8 mouse cellular contexts compared by ENCODE assay signal in the genomic region with DNA sequence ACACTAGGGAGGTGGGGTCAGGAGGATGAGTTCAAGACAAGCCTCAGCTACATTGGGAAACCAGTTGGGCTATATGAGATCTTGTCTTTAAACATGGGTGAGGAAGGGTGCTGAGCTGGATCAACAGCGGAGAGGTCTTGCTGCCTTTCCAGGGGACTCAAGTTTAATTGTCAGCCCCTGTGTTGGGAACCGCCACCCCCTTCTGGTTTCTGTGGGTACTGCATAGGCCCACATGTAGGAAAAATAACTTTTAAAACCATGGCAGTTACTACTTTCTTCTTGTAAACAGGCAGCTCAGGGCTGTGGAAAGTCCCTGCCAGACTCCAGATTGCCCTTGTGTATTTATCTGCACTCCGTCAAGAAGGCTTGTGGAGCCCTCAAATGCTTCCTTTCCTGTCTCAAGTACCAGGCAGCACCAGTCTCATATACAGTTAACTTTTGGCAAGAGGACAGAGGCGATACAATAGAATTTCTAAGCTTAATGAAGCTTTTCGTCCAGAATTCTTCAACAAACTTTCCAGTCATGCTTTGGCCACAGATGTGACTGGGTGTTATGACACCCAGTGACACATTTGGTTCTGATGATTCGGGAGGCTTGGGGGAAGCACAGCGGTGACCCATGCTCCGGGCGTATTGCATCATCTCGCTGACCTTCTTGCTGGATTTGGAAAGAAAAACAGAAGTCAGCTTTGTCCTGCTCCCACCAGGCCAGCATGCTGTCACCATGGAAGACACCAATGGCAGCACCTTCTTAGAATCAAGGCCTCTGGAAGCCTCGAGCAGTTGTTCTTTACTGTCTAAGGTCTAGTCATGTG. TPM values are rescaled to one million over a fixed set of nuclear protein-coding genes. Genes with fewer than 3 reads are reported as not detected.
DNase-seq lines count a peak whose midpoint lies in the region; ATAC-seq lines count a peak whose summit lies in the region.

No protein-coding gene starts in this region.

- H3K4me2 ChIP-seq in midbrain, embryonic 14.5 days (ENCODE audit: low read length): no peak overlapping the region
- H3K4me2 ChIP-seq in midbrain, embryonic 16.5 days (ENCODE audit: low read length): no peak overlapping the region
- no peak overlapping the region for H3K4me2 ChIP-seq in liver, embryonic 11.5 days
- no peak overlapping the region for H3K4me2 ChIP-seq in neural tube, embryonic 11.5 days (ENCODE audit: low read depth)

- no peak overlapping the region for H3K4me3 ChIP-seq in midbrain, embryonic 14.5 days (replicated peaks; ENCODE audit: low read depth, low read length)
- no peak overlapping the region for H3K4me3 ChIP-seq in midbrain, embryonic 16.5 days (ENCODE audit: low read depth, low read length)
- no peak overlapping the region for H3K4me3 ChIP-seq in liver, embryonic 11.5 days (ENCODE audit: low read depth, low read length)
- H3K4me3 ChIP-seq in neural tube, embryonic 11.5 days (ENCODE audit: low read depth, low read length): no peak overlapping the region

- WGBS in midbrain, embryonic 14.5 days: 66% methylated on average over 11 of the region's 11 CpGs
- 69% methylated on average over 11 of the region's 11 CpGs for WGBS in midbrain, embryonic 16.5 days
- 55% methylated on average over 11 of the region's 11 CpGs for WGBS in liver, embryonic 11.5 days
- 71% methylated on average over 11 of the region's 11 CpGs for WGBS in neural tube, embryonic 11.5 days

- H3K9me3 ChIP-seq in midbrain, embryonic 14.5 days (ENCODE audit: control insufficient read depth, low read length): no peaks in the 10 kb centered on the region
- no peaks in the 10 kb centered on the region for H3K9me3 ChIP-seq in midbrain, embryonic 16.5 days (replicated peaks; ENCODE audit: control insufficient read depth, low read length, poor library complexity, severe bottlenecking)
- H3K9me3 ChIP-seq in liver, embryonic 11.5 days (ENCODE audit: control insufficient read depth, low read length): no peaks in the 10 kb centered on the region
- no peaks in the 10 kb centered on the region for H3K9me3 ChIP-seq in neural tube, embryonic 11.5 days (ENCODE audit: control insufficient read depth, low read length)

- H3K4me1 ChIP-seq in midbrain, embryonic 14.5 days (ENCODE audit: control insufficient read depth, insufficient read depth, low read length): no peaks in the 10 kb centered on the region
- H3K4me1 ChIP-seq in midbrain, embryonic 16.5 days (ENCODE audit: control insufficient read depth, insufficient read depth, low read length): no peaks in the 10 kb centered on the region
- no peaks in the 10 kb centered on the region for H3K4me1 ChIP-seq in liver, embryonic 11.5 days (replicated peaks; ENCODE audit: control insufficient read depth, insufficient read depth, low read length)
- no peaks in the 10 kb centered on the region for H3K4me1 ChIP-seq in neural tube, embryonic 11.5 days (ENCODE audit: control insufficient read depth, insufficient read depth, low read length)

- no peak overlapping the region for H3K9ac ChIP-seq in midbrain, embryonic 14.5 days (replicated peaks; ENCODE audit: low read length)
- no peak overlapping the region for H3K9ac ChIP-seq in midbrain, embryonic 16.5 days (ENCODE audit: low read depth, low read length)
- H3K9ac ChIP-seq in liver, embryonic 11.5 days (ENCODE audit: low read depth, low read length): no peak overlapping the region
- no peak overlapping the region for H3K9ac ChIP-seq in neural tube, embryonic 11.5 days (ENCODE audit: low read length)

- no peaks in the 10 kb centered on the region for H3K27me3 ChIP-seq in midbrain, embryonic 14.5 days (ENCODE audit: control insufficient read depth, insufficient read depth, low read length)
- no peaks in the 10 kb centered on the region; the same call in 1 of the 2 replicates for H3K27me3 ChIP-seq in midbrain, embryonic 16.5 days (ENCODE audit: control insufficient read depth, insufficient read depth, low read depth, low read length)
- H3K27me3 ChIP-seq in liver, embryonic 11.5 days (replicated peaks; ENCODE audit: control insufficient read depth, insufficient read depth, low read length): no peaks in the 10 kb centered on the region
- H3K27me3 ChIP-seq in neural tube, embryonic 11.5 days (ENCODE audit: control insufficient read depth, insufficient read depth, low read length): no peaks in the 10 kb centered on the region

- no peak overlapping the region for H3K27ac ChIP-seq in midbrain, embryonic 14.5 days (replicated peaks; ENCODE audit: low read depth, low read length)
- no peak overlapping the region for H3K27ac ChIP-seq in midbrain, embryonic 16.5 days (ENCODE audit: low read length)
- peak overlapping the region; percentile 71 for H3K27ac ChIP-seq in liver, embryonic 11.5 days (ENCODE audit: low read depth, low read length)
- no peak overlapping the region for H3K27ac ChIP-seq in neural tube, embryonic 11.5 days (ENCODE audit: low read depth, low read length)

- DNase-seq in midbrain, embryonic 14.5 days: peak; percentile 57
- DNase-seq in adrenal gland, postnatal 36 days: peak; percentile 77 to 83
- DNase-seq in frontal cortex, postnatal 25 days (ENCODE audit: low spot score in 2 of 2): peak; percentile 61 to 65
- peak; percentile 63 for DNase-seq in kidney, adult 9 months
- DNase-seq in liver, embryonic 11.5 days (ENCODE audit: low spot score): peak; percentile 60
- DNase-seq in neural tube, embryonic 11.5 days (ENCODE audit: low spot score): peak; percentile 60
- DNase-seq in thymus, postnatal 36 days: peak; percentile 35 to 51

- no peaks in the 10 kb centered on the region for H3K36me3 ChIP-seq in midbrain, embryonic 14.5 days (ENCODE audit: control insufficient read depth, insufficient read depth, low read length)
- H3K36me3 ChIP-seq in midbrain, embryonic 16.5 days (ENCODE audit: control insufficient read depth, insufficient read depth, low read length): no peaks in the 10 kb centered on the region
- H3K36me3 ChIP-seq in liver, embryonic 11.5 days (ENCODE audit: control insufficient read depth, insufficient read depth, low read length): no peaks in the 10 kb centered on the region
- H3K36me3 ChIP-seq in neural tube, embryonic 11.5 days (ENCODE audit: control insufficient read depth, insufficient read depth, low read length): no peaks in the 10 kb centered on the region

- ATAC-seq in midbrain, embryonic 14.5 days (ENCODE audit: low FRiP score, low TSS enrichment): no peak
- no peak for ATAC-seq in midbrain, embryonic 16.5 days
- ATAC-seq in liver, embryonic 11.5 days (replicated peaks; ENCODE audit: low FRiP score): peak; percentile 11; the same call in 1 of the 2 replicates
- ATAC-seq in neural tube, embryonic 11.5 days (ENCODE audit: insufficient read depth, low FRiP score, low TSS enrichment): no peak

RNA-seq across cellular contexts. Expression of a gene that starts 1.0 kb away (rescaled TPM):
- polyA plus RNA-seq in midbrain, embryonic 14.5 days (2014; fragmentation: Nextera tagmentation; extraction: Ambion mirVana): not detected in 2 replicates
- polyA plus RNA-seq in midbrain, embryonic 16.5 days (2015; fragmentation: Nextera tagmentation; extraction: Ambion mirVana): not detected in 2 replicates
- under 1 TPM in 1 of 2 experiments, not detected in 1; 0.36 TPM for total RNA-seq in adrenal gland, postnatal 36 days (2021)
- polyA plus RNA-seq in liver, embryonic 11.5 days (2014; fragmentation: Nextera tagmentation; extraction: Ambion mirVana): 16.3 and 17.4 TPM in 2 replicates
- not detected in 2 replicates for polyA plus RNA-seq in neural tube, embryonic 11.5 days (2014; fragmentation: Nextera tagmentation; extraction: Ambion mirVana)

RNA-seq across cellular contexts. Expression of a gene that starts 7.1 kb away (rescaled TPM):
- polyA plus RNA-seq in midbrain, embryonic 14.5 days (2014; fragmentation: Nextera tagmentation; extraction: Ambion mirVana): 8.7 and 17.9 TPM in 2 replicates
- polyA plus RNA-seq in midbrain, embryonic 16.5 days (2015; fragmentation: Nextera tagmentation; extraction: Ambion mirVana): 18.5 and 20.0 TPM in 2 replicates
- total RNA-seq in adrenal gland, postnatal 36 days (2021): 10 to 100 TPM; 11.2 to 12.6 TPM
- polyA plus RNA-seq in liver, embryonic 11.5 days (2014; fragmentation: Nextera tagmentation; extraction: Ambion mirVana): 13.2 and 14.3 TPM in 2 replicates
- 15.9 and 17.0 TPM in 2 replicates for polyA plus RNA-seq in neural tube, embryonic 11.5 days (2014; fragmentation: Nextera tagmentation; extraction: Ambion mirVana)

RNA-seq across cellular contexts. Expression of a gene that starts 20.5 kb away (rescaled TPM):
- 0.53 and 0.84 TPM in 2 replicates for polyA plus RNA-seq in midbrain, embryonic 14.5 days (2014; fragmentation: Nextera tagmentation; extraction: Ambion mirVana)
- 1.1 and 2.6 TPM in 2 replicates for polyA plus RNA-seq in midbrain, embryonic 16.5 days (2015; fragmentation: Nextera tagmentation; extraction: Ambion mirVana)
- total RNA-seq in adrenal gland, postnatal 36 days (2021): 1 to 10 TPM in 1 of 2 experiments, under 1 TPM in 1; 0.16 to 2.0 TPM
- polyA plus RNA-seq in liver, embryonic 11.5 days (2014; fragmentation: Nextera tagmentation; extraction: Ambion mirVana): 57.8 and 64.8 TPM in 2 replicates
- 0.23 TPM in 1 of 2 replicates, not detected in the other for polyA plus RNA-seq in neural tube, embryonic 11.5 days (2014; fragmentation: Nextera tagmentation; extraction: Ambion mirVana)

RNA-seq across cellular contexts. Expression of a gene that starts 57.1 kb away (rescaled TPM):
- polyA plus RNA-seq in midbrain, embryonic 14.5 days (2014; fragmentation: Nextera tagmentation; extraction: Ambion mirVana): 54.0 and 62.4 TPM in 2 replicates
- polyA plus RNA-seq in midbrain, embryonic 16.5 days (2015; fragmentation: Nextera tagmentation; extraction: Ambion mirVana): 60.5 and 63.9 TPM in 2 replicates
- total RNA-seq in adrenal gland, postnatal 36 days (2021): 10 to 100 TPM; 45.8 to 49.2 TPM
- 33.7 and 41.6 TPM in 2 replicates for polyA plus RNA-seq in liver, embryonic 11.5 days (2014; fragmentation: Nextera tagmentation; extraction: Ambion mirVana)
- polyA plus RNA-seq in neural tube, embryonic 11.5 days (2014; fragmentation: Nextera tagmentation; extraction: Ambion mirVana): 54.9 and 59.2 TPM in 2 replicates

RNA-seq across cellular contexts. Expression of a gene that starts 57.4 kb away (rescaled TPM):
- 287 and 317 TPM in 2 replicates for polyA plus RNA-seq in midbrain, embryonic 14.5 days (2014; fragmentation: Nextera tagmentation; extraction: Ambion mirVana)
- polyA plus RNA-seq in midbrain, embryonic 16.5 days (2015; fragmentation: Nextera tagmentation; extraction: Ambion mirVana): 329 and 337 TPM in 2 replicates
- total RNA-seq in adrenal gland, postnatal 36 days (2021): 100 to 1,000 TPM; 240 to 257 TPM
- polyA plus RNA-seq in liver, embryonic 11.5 days (2014; fragmentation: Nextera tagmentation; extraction: Ambion mirVana): 309 and 326 TPM in 2 replicates
- polyA plus RNA-seq in neural tube, embryonic 11.5 days (2014; fragmentation: Nextera tagmentation; extraction: Ambion mirVana): 260 and 262 TPM in 2 replicates

Comparison
In these comparisons a context has a peak if more than half of its experiments do, and no peak if none do; other contexts are left out.
1. RNA of a gene that starts 1.0 kb away (polyA plus RNA-seq): 16.3 to 17.4 TPM in liver, embryonic 11.5 days; not detected in neural tube, embryonic 11.5 days, not detected in midbrain, embryonic 14.5 days and not detected in midbrain, embryonic 16.5 days; every median in the first group is over 10 times any median in the second.
2. RNA of a gene that starts 20.5 kb away (polyA plus RNA-seq): 57.8 to 64.8 TPM in liver, embryonic 11.5 days; 1.1 to 2.6 TPM in midbrain, embryonic 16.5 days, 0.53 to 0.84 TPM in midbrain, embryonic 14.5 days and 0.23 TPM in neural tube, embryonic 11.5 days; every median in the first group is over 10 times any median in the second.
3. Peak in every context shown above with its lines, with median percentiles within 50 percentile points of each other: DNase-seq.